Mouse (Mus musculus) layer of hippocampus, adult 8-10 months (tissue): ENCODE data around the gene Chga. TPM values are rescaled to one million over a fixed set of nuclear protein-coding genes. Genes with fewer than 3 reads are reported as not detected.
A peak's percentile ranks its signal among the peaks of the same experiment; 100 is the strongest.

ENCODE experiments used
- DNase-seq, 2 experiments: peaks; one replicate each; pipeline ENCODE4 v3.0.0; 2022; ENCODE audit warnings: low spot score in 2 of 2
- total RNA-seq, 4 experiments: library from RNA; stranded (reverse); gene quantifications; 2 replicates each; pipeline ENCODE4 v1.2.4; 2022

Chga gene
- total RNA-seq, 4 experiments from 2014 or later = 115 to 125 (median 120) TPM

DNA sequence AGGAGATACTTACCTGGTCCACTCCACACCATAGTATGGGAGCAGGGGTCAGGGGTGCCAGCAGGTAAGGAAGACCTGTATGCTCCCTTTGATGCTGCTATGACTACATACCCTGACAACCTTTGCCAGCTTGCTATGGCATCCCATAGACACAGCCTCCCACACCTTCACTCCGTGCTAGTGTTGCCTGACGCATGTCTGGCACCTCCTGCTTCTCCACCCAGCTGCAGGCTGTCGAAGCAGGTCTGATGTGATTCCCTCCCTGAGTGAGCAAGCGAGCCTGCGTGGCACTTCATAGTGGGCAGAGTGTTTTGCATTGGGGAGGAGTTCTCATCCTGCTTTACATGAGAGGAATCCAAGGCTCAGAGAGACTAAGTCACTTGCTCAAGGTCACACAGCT lies 2.6 kb downstream of the Chga start:
- no peak for DNase-seq

DNA sequence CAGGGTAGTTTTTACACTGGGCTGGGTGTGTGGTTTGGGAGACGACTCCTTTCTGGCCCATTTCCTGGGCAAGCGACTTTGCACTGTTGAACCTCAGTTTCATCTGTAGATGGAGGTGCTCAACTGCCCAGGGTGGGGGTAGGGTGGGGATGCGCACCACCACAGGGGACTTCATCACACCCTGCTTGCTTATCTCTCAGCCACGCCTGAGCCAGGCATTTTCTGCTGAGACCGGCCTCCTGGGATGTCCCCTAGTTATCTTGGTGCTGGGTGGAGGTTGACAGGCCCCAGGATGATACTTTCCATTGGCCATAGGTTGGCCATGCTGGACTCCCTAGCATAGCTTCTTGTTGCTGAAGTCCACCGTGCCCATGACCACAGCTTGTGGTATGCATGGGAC lies 10.3 kb downstream of the Chga start:
- DNase-seq = no peak

- DNase-seq = no peak
Measured at GRCm38 (mm10) chr12:102566951-102567350, 12.2 kb downstream of the Chga start.

DNA sequence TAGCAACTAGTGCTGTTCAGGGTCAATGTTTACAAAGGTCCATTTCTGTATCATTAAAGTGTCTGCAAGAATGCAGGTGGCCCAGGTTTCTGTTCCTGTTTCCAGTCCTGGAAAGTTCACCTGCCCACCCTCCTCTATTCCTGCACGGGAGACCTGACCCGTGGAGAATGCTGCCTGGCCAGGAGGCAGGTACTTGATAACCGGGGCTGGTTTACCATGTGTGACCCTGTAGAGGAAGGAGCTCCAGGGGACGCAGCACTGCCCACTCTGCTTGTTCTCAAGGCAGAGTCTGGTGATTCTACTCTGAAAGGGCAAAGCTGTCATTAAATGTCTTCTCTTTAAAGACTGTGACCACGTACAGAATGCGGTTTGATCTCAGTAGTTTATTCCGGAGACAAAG lies 13.4 kb downstream of the Chga start:
- no peak for DNase-seq

- DNase-seq = no peak
Measured at GRCm38 (mm10) chr12:102570111-102570510, 15.3 kb downstream of the Chga start.

GRCm38 (mm10) chr12:102570734-102571133 lies 16.0 kb downstream of the Chga start:
- no peak for DNase-seq

- no peak for DNase-seq
Measured at GRCm38 (mm10) chr12:102571666-102572065, 16.9 kb downstream of the Chga start.

DNA sequence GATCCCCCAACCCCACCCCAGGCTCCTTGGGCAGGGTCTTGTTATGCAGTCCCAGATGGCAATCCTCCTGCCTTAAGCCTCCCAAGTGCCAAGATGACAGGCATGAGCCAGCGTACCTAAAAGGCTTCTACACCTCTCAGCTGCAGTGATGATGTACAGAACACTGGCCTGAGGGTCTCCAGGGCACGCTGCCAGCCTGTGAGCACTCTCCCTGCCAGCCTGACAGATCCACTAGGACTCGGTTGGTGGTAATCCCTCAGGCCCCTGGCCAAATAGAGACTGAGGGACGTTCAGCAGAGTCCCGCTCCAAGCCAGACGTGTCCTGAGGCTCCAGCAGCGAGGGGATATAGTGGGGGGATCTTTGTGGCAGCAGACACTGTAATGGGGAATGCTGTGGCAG lies 18.3 kb downstream of the Chga start:
- DNase-seq = no peak

- DNase-seq = no peak
Measured at GRCm38 (mm10) chr12:102575541-102576329, 21.0 kb downstream of the Chga start.

- no peak for DNase-seq
Measured at GRCm38 (mm10) chr12:102576659-102577398, 22.1 kb downstream of the Chga start.

DNA sequence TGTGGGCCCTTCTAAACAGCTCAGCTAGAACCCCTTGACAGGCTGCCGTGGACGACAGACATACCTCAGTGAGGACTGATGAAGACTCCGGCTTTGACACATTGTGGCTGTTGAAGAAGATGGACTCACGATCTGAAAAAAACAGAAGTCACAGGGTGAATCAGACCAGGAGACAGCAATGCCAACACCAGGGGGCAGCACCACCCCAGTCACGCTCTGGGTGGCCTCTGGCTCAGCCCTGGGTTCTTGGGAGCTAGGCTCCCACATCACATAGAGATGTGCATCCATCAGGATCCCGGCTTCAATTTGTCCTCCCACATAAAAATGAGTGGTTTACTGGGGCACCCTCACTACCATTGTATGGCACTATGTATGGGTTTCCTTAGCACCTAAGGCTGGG lies 24.3 kb downstream of the Chga start:
- DNase-seq = peak; percentile 49 to 81

- no peak for DNase-seq
Measured at GRCm38 (mm10) chr12:102581579-102582196, 26.9 kb downstream of the Chga start.

DNA sequence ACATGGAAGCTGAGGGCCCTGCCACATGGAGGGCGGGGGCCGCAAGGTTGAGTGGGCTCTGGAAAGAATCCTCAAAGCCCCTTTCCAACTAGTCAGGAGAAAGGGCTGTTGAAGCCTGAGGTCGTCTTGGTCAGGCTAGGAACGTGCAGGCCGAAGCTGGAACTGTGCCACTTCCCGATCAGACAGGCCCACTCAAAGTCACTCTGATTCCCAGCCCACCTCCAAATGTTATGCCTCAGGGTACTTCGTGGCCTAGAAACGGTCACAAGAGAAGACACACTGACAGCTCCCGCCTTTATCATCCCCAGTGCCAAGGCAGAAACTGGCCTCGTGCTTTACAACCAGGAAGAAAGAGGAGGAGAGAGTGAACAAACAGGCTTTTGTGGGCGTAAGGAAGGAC lies 27.7 kb downstream of the Chga start:
- no peak for DNase-seq

- peak; percentile 40 to 48 for DNase-seq
Measured at GRCm38 (mm10) chr12:102585390-102585789, 30.6 kb downstream of the Chga start.

DNA sequence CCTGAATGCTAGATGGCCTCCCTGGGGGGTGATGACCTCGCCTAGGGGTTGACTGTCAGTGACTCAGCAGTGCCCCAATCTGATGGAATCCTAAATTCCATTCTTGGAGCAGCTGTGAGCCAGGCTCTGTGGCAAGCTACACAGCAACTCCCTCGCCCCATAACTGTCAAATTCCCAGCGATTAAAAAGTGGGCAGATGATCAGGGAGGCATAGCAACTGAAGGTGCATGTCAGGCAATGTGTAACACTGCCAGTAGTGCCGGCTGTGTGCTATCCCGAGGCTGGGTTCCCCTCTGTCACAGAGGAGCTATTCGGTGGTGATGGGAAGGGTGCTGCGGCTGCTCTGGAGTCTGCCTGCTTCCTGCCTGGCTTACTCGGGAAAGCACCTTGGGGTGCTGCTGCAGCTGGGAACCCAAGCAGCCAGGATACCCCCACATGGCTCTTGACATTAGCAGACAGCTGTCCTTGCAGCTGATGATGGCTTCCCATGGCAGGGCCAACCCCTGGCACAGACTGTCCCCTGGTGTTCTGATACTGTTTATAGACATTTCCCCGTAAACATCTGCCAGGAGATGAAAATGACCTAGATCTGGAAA lies 31.6 kb downstream of the Chga start:
- peak; percentile 44 to 63 for DNase-seq

GRCm38 (mm10) chr12:102587106-102587505 lies 32.3 kb downstream of the Chga start:
- no peak for DNase-seq

GRCm38 (mm10) chr12:102590711-102591360 lies 36.1 kb downstream of the Chga start:
- no peak for DNase-seq

DNA sequence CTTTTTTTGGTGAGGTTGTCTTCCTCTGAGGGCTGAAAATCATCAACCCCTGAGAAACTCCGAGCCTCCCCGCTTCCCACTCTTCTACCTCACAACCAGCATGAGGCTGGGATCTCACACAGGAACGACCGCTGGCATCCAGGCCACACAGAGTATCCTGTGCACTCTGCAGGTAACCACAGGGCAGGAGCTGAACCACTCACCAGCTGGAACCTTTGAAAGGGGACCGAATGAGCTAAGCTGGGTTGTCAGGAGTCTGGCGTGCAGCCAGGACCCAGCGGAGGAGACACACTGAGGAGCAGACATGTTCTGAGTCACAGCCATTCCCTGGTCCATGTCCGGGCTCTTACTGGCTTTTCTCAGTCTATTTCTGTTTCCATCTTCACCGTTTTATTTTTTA lies 38.9 kb downstream of the Chga start:
- DNase-seq = peak in 1 of 2 experiments; percentile 45

- no peak for DNase-seq
Measured at GRCm38 (mm10) chr12:102594627-102595026, 39.9 kb downstream of the Chga start.

DNA sequence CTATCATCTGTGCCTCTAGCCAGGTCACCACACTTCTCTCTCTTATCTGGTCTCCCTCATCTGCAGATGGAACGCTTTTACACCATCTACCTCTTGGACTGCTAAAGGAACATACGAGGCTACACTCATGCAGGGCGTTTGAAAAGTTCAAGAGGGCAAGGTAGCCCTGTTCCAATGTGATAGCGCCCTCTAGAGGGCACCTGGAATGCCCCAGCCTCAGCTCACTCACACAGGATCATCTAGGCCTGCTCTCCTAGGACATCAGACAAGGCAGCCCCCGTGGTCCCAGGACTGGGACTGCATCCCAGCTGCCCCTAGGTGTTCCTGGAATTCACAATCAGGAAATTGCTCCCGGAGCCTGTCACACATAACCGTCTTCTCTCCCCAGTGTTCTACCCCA lies 41.6 kb downstream of the Chga start:
- no peak for DNase-seq

GRCm38 (mm10) chr12:102597466-102597865 lies 42.7 kb downstream of the Chga start:
- no peak for DNase-seq
